Mouse (Mus musculus): ENCODE data around the gene Dusp2.

- TF ChIP-seq ZC3H11A (IDR thresholded peaks at IDR 0.05; ENCODE audit: borderline replicate concordance, low read depth, low read length) (no peak), HCFC1 (IDR thresholded peaks at IDR 0.05; ENCODE audit: borderline replicate concordance, insufficient read depth, low read length) (no peak)
Observed at GRCm38 (mm10) chr2:127364452-127364851, 28.5 kb downstream of the Dusp2 start.
